Mouse (Mus musculus) monocyte, adult 5-6 weeks (primary cell): Measurements from ENCODE around the gene Hmmr. TPM values are rescaled to one million over a fixed set of nuclear protein-coding genes. Genes with fewer than 3 reads are reported as not detected.

Experiments
- ATAC-seq: fragments of 153-309, 156-312 bp; replicated peaks from 2 replicates; pipeline ENCODE4 v1.8.0; 2017; ENCODE audit warnings: mild to moderate bottlenecking; ENCODE audit not compliant: low TSS enrichment, insufficient number of reproducible peaks, severe bottlenecking, poor library complexity, low FRiP score
- total RNA-seq: library from RNA; stranded (forward); fragments of 200-1000, 200-491, 200-594 nt; gene quantifications from 3 replicates; pipeline ENCODE4 v1.2.3, GENCODE M21; 2017

Hmmr gene
- 0.58 to 1.9 TPM in 2 of 3 replicates, not detected in the other for total RNA-seq

- ATAC-seq: peak; percentile 97
These were observed at the start of gene Hmmr, which contains the start of gene Nudcd2 for GRCm38 (mm10) chr11:40733339-40734174. Hmmr (minus strand) TSS chr11:40733422. Nudcd2 (plus strand) TSS chr11:40733667.

- no peak for ATAC-seq
These were observed 48.6 kb upstream of the Hmmr start for GRCm38 (mm10) chr11:40781857-40782256.

- no peak for ATAC-seq
These were observed 42.4 kb upstream of the Hmmr start for GRCm38 (mm10) chr11:40775315-40776269.

GRCm38 (mm10) chr11:40764690-40765089 lies 31.5 kb upstream of the Hmmr start:
- no peak for ATAC-seq

DNA sequence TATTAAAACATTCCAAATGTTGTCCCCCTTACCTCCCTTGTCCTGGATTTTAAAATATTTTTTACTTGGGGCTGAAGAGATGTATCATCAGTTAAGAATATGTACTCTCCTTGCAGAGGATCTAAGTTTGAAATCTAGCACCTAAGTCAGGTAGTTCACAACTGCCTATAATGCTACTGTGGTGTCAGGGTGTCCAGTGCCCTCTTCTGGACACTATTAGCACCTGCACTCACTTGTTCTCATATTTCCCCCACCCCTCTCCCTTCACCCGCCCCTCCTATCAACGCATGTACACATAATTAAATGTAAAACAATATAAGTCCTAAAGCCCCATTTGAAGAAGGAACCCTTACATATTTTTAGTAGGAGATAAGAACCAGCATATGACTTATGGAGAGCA lies 30.2 kb upstream of the Hmmr start:
- ATAC-seq: peak; percentile 78; the same call in 1 of the 2 replicates

GRCm38 (mm10) chr11:40759896-40760295 lies 26.7 kb upstream of the Hmmr start:
- ATAC-seq: no peak

DNA sequence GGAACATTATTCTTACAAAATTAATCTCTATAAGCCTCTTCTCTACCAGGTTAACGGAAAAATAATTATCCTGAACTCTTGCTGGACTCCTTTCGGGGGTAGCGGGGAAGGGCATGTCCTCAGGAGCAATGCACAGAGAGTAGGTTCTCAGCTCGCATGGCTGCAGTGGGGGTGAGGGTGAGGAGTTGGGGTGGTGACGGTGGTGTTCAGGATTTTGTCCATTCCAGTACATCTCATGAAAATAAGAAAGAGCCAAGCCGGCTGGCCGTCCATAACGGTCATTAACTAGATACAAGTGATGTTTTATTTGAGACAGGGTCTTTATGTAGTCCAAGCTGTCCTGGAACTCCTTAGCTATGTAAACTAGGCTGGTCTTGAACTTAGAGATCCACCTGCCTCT lies 22.7 kb upstream of the Hmmr start:
- ATAC-seq: no peak

GRCm38 (mm10) chr11:40755109-40755627 lies 21.9 kb upstream of the Hmmr start, which contains the start of gene Ccng1:
Ccng1 (minus strand) TSS chr11:40755311.
- ATAC-seq: peak; percentile 99

GRCm38 (mm10) chr11:40754664-40755107 lies 21.5 kb upstream of the Hmmr start:
- peak; percentile 20; the same call in 1 of the 2 replicates for ATAC-seq

- no peak for ATAC-seq
These were observed 20.6 kb upstream of the Hmmr start for GRCm38 (mm10) chr11:40753836-40754235.

- no peak for ATAC-seq
These were observed 14.5 kb upstream of the Hmmr start for GRCm38 (mm10) chr11:40747716-40748115.

- no peak for ATAC-seq
These were observed 13.1 kb upstream of the Hmmr start for GRCm38 (mm10) chr11:40746361-40746760.

- ATAC-seq: no peak
These were observed 11.1 kb upstream of the Hmmr start for GRCm38 (mm10) chr11:40744348-40744747.

GRCm38 (mm10) chr11:40741605-40742262 lies 8.5 kb upstream of the Hmmr start:
- ATAC-seq: no peak

- ATAC-seq: no peak
These were observed 4.1 kb upstream of the Hmmr start for GRCm38 (mm10) chr11:40737369-40737768.

DNA sequence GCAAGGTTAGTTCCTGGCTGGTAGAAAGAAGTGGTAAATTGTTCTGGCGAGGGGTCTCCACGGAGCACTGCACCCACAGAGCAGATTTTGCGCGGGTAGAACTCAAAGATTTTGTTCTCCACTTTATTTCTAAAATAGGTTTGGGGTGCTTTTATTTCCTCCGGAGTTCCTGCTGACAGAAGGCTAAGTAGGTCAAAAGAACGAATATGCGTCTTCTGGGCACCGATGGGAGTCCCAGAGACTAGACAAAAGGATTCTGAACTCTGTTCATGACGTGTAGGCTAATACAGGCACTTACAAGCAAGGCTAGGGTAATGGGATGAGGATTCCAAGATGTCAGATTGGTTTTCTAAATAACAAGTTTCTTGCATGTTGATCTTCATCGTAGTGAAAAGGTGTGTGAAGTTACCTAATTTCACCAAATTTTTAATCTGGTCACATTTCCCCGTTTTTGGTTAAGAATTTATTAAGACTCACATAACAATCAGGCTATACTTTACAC lies 1.1 kb upstream of the Hmmr start:
- ATAC-seq: no peak

GRCm38 (mm10) chr11:40732997-40733338 lies 254 bp downstream of the Hmmr start:
- ATAC-seq: no peak

GRCm38 (mm10) chr11:40718324-40718723 lies 14.9 kb downstream of the Hmmr start:
- peak; percentile 70; the same call in 1 of the 2 replicates for ATAC-seq
